Mouse (Mus musculus): ENCODE data around the gene Slc9c1. TPM values are rescaled to one million over a fixed set of nuclear protein-coding genes. Genes with fewer than 3 reads are reported as not detected.

Gene Slc9c1
- not detected in 2 replicates for polyA plus RNA-seq (2012; rRNA removed; ENCODE audit: low replicate concordance)

DNA sequence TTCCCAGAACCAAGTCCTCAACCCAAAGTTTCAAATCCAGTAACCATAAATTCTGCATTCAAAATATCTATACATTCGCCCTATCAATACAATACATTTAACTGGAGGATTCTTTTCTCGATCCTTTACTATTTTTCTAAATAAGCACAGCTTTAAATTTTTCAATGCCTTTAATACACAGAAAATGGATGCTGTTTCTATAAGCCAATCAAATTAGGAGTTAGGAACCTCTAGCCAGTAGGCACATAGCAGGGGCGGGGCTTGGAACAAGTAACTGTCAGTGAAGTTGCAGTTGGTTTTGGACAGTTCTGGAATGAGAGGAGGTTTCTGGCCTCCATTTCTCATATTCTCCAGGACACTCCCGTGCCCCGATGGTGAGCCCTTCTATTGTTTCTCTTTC lies at the start of gene Slc9c1:
Gene Slc9c1, plus strand, starts transcription at position 301 of the 400 bp plus-strand sequence.

GRCm38 (mm10) chr16:45492927-45493326 lies 42.2 kb upstream of the Slc9c1 start, which contains the start of gene Gm609:
TSS of gene Gm609 (minus strand) at chr16:45492969.

DNA sequence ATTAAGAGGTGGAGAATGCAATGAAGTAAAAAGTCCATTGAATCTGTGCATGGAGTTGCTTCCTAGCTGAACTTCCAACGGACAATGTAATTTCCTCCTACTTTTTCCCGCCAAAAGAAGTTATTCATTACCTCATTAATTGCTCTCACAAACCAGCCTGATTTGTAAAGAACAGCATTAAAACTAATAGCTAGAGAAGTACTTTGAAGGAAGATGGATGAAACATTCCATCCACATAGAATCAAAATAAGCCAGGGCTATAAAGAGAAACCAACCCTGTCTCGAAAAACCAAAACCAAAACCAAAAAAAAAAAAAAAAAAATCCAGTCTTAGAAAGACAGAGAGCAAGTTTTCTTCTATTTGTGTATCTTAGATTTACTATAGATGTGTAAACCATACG lies 3.2 kb upstream of the Slc9c1 start, which contains the start of gene Gm17783:
Gene Gm17783, minus strand, starts transcription at position 101 of the 400 bp plus-strand sequence.

DNA sequence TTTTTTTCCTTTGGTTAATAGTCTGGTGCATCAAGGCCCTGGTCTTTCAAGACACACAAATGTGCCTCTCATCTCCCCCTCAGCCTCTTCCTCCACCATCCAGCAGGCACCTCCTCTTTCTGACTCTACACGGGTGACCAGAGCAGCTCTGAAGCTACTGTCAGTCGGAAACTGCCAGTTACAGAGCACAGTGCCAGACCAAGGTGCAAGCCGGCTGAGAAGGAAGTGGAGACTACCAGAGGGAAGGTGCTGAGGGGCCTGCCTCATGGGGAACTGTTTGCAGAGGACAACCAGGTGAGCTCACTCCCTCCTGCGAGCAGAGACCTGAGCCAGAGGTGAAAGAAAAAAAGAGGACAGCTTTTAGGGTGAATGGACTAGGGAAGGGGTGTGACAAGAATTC lies 75.2 kb downstream of the Slc9c1 start, which contains the start of gene Gcsam:
Gene Gcsam, plus strand, starts transcription at position 114 of the 400 bp plus-strand sequence.

GRCm38 (mm10) chr16:45653934-45654332 lies 118.8 kb downstream of the Slc9c1 start, which contains the start of gene BC016579:
TSS of gene BC016579 (minus strand) at chr16:45654068.

Other genes with a start within 250 kb of the Slc9c1 start
- 145 and 207 TPM in 2 replicates for gene Cd200, start 126.3 kb upstream of the Slc9c1 start, polyA plus RNA-seq (2012; rRNA removed; ENCODE audit: low replicate concordance)
- 0.17 and 3.0 TPM in 2 replicates for gene Gm609, start 42.3 kb upstream of the Slc9c1 start, polyA plus RNA-seq (2012; rRNA removed; ENCODE audit: low replicate concordance)
- 1.0 TPM in 1 of 2 replicates, not detected in the other for gene Gm17783, start 3.3 kb upstream of the Slc9c1 start, polyA plus RNA-seq (2012; rRNA removed; ENCODE audit: low replicate concordance)
- 0.17 and 0.49 TPM in 2 replicates for gene Gcsam, start 75.1 kb downstream of the Slc9c1 start, polyA plus RNA-seq (2012; rRNA removed; ENCODE audit: low replicate concordance)
- gene BC016579, start 118.8 kb downstream of the Slc9c1 start, polyA plus RNA-seq (2012; rRNA removed; ENCODE audit: low replicate concordance) = 0.09 TPM in 1 of 2 replicates, not detected in the other
- gene Tmprss7, start 158.3 kb downstream of the Slc9c1 start, polyA plus RNA-seq (2012; rRNA removed; ENCODE audit: low replicate concordance) = 0.06 and 0.63 TPM in 2 replicates
- 0.60 and 2.6 TPM in 2 replicates for gene Tagln3, start 189.3 kb downstream of the Slc9c1 start, polyA plus RNA-seq (2012; rRNA removed; ENCODE audit: low replicate concordance)
- 8.8 and 11.4 TPM in 2 replicates for gene Abhd10, start 207.6 kb downstream of the Slc9c1 start, polyA plus RNA-seq (2012; rRNA removed; ENCODE audit: low replicate concordance)

Measured in subcutaneous adipose tissue, adult 2 months (tissue).